Mouse (Mus musculus) thymus, postnatal 14 days (tissue): ENCODE results near the gene Lce6a.

Experiments used
- DNase-seq: peaks from one replicate; pipeline ENCODE4 v3.0.0; 2021

The Lce6a gene

DNA sequence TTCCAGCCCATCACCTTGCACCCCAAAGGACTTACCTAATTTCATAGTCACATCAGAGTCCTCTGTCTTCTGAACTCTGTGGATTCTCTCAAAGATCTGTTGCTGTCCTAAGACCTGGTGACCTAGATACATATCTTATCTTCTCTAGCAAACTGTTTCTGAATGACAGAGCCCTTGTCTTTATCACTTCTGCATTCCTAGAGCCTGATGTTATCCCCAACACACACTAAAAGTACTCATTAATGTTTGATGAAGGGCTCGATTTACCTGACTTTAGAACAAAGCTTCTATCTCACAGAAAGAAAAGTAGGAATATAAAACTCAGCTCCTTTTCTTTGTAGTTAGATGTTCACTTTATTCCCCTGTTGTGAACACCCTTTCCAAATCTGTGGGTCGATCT lies at the start of gene Lce6a:
Gene Lce6a (minus strand): TSS at position 101 of the 400 bp plus-strand sequence.
- no peak for DNase-seq

DNA sequence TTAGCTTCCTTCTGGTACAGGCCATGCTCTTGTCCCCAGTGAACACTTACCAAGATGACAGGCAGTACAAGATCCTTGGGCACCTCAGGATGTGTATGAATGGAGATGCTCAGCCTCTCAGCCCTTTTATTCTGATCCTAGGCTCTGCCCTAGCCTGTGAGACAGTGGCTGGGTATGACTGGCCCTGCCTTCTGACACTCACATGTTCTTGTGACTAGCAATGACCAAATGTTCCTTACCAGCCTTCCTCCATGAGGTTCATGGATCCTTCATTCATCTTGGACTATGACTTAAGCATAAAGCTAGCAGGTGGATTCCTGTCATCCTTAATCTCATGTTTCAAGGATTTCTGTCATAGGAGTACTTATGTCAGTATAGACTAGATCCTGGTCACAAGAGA lies 48.8 kb upstream of the Lce6a start, which contains the start of gene Lce1a2:
Gene Lce1a2 (minus strand): TSS at position 101 of the 400 bp plus-strand sequence.
- DNase-seq, result no peak

DNA sequence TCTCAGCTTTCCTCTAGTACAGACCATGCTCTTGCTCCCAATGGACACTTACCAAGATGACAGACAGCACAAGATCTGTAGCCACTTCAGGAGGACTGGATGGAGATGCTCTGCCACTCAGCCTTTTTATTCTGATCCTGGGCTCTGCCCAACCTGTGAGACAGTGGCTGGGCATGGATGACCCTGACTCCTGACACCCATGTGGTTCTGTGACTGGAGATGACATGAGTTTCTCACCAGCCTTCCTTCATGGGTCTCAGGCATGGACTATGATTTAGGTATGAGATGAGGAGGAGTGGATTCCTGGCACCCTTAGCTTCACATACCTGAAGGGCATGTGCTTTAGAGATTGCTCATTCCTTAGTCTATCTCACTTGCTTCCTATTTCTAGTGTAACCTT lies 35.4 kb upstream of the Lce6a start, which contains the start of gene Lce1b:
Gene Lce1b (minus strand): TSS at position 101 of the 400 bp plus-strand sequence.
- no peak for DNase-seq

DNA sequence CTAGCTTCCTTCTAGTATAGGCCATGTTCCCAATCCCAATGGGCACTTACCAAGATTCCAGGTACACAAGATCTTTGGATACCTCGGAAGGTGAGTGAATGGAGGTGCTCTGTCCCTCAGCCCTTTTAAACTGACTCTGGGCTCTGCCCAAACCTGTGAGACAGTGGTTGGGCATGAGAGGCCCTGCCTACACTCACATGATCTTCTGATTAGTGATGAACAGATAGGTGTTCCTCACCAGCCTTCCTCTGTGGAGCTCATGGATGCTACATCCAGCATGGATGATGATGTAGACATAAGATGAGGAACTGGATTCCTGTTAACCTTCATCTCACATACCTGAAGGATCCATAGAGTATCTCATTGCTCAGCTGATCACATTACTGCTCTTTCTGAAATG lies 26.7 kb upstream of the Lce6a start, which contains the start of gene Lce1a1:
Gene Lce1a1 (minus strand): TSS at position 101 of the 400 bp plus-strand sequence.
- DNase-seq, result no peak

DNA sequence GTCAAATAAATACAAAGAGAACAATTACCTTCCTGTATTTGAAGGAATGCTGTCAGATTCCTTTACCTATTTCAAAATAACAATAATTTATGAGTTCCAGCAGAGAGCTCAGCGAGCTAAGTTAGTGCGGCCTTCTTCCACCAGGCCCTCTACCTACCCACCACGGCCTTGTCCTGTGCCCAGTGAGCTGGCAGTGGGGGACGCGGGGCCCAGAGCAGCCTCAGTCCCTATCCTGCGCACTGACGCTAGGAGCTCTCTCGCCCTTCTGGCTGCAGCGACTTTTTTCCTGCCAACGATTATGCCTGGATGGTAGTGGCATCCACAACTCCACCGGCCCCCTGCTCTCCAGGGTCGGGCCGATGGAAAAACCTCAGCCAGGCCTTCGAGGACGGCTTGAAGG lies 18.4 kb upstream of the Lce6a start:
- DNase-seq, result no peak

DNA sequence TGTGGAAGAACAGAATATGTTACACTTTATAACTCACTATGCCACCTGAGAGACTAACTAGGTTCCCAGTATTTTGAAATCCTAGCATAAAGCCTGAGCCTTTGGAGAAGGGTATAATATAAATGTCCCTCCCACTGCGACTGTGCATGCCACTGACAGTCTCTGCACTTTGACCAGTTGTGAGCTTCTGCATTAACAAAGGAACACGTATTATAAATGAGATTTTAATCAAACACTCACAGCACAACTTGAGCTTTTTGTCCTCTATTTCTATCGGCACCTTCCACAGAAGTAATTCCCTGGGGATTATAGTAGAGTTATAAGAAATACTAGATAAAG lies 17.2 kb upstream of the Lce6a start:
- no peak for DNase-seq

DNA sequence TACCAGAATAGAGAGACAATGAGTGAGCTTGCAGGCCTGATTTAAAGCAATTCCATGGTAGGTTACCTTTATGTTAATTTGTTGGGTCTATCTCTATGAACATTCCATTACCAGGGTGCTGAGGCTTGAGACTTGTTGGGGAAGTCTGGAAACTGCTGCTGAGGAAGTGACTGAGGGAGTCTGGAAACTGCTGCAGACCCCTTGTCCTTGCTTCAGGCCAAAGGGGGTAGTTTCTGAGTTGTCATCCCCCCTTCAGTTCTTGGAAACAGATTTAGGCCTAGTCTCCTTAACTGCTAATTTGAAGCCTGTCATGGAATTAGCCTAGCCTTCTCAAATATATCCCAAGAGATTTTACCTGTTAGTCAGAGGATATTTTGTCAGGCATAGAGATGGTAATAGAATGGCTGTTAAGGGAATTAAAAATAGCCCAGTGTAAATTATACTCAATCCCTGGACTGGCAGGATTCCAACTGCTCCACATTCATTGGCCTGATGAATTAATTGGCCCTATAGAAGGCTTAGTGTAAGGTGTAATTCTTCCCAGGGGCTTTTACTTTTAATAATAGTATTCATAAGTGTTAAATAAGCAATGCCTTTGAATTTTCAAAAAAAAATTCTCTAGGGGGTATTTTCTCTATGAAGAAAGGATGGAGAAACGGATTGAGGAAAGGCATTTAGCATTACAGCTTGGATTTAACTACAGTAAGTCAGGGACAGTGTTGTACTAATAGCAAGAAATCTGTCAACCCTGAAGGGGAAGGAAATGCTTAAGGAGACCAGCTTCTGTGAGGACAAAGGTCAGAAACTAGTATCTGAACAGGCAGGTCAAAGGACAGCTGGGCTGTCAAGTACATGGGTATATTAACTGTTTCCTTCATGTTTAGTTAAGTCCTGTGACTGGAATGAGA lies 16.5 kb upstream of the Lce6a start:
- no peak for DNase-seq

DNA sequence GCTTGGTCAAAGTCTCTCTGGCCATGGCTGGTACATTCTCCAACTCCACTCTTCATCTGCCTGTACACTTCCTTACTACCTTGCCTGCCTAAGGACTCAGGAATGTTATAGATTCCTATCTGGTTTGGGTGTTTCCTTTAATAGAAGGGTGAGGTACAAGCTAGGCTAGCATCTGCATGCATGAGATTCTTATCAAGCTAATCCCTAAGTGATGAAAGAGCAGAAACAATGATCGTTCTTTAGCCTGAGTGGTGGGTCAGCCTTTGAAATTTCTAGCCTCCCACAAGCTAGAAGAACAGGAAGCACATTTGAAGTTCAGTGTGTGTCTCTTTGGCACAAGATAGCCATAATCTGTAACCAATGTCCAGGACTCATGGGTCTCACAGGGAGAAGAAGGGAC lies 11.7 kb downstream of the Lce6a start:
- DNase-seq, result no peak

DNA sequence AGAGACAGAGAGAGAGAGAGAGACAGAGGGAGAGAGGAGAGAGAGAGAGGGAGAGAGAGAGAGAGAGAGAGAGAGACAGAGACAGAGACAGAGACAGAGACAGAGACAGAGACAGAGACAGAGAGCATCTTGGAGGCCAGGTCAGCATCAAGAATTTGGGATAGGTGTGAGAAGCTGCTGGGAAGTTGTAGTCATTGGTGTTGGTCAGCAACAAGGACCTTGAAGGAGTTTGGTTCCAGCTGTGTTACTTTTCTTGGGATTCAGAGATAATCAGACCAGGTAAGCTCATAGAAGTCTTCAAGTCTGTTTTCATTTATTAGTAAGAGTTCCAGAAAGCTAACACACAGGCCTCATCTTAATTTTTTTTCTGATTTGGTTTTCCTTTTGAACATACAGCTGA lies 14.1 kb downstream of the Lce6a start, which contains the start of gene 2210017I01Rik:
Gene 2210017I01Rik (minus strand): TSS at position 101 of the 400 bp plus-strand sequence.
- DNase-seq, result no peak

DNA sequence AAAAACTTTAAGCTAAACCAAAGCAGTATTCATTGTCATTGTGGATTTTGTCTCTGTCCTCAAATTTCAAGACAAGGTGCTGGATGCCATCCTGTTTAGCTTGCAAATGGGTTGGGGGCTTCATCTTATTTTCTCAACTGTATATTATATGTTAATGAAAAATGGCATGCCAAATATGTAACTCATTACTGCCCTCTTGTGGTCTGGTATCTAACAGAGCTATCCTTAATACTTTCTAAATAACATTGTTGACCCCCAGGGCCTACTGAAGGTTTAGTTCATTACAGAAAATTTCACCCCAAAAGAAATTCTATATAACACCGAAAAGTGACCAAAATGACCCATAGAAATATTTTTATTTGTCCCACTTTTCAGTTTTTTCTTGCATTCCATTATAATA lies 19.3 kb downstream of the Lce6a start:
- DNase-seq, result no peak

DNA sequence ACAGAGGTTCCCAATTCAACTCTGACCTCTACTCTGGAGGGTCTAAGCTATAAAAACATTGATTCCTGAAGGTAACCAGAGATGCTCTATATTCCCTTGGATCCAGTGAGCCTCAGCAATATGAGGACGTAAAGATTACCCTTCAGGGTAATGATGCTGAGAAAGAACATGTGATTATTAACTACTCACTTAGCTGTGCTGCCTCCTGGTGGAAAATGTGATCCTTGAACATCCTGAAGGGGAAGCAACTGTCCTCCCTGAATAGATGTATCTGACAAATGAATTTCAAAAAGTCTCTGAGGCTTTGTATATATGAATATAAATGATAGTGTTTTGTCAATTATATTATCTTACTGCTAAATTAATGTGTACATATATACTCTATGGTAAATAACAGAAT lies 21.0 kb downstream of the Lce6a start:
- DNase-seq, result no peak

DNA sequence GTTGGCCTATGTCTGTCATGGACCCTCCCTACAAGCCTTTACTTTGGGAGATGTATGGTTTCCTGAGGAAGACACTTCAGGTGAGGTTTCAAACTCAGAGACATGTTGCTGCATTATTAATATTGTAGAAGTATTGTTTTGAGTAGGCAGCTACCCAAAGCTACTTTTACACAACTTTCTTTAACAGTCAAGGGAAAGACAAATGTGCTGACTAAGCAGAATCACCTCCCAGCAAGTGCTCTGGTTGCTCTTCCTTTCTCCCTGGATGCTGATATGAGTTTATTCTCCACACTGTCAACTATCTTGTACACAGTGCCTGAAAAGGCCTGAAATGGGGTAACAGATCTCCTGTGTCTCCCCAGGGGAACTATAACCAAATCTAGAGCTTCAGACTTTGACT lies 21.5 kb downstream of the Lce6a start:
- DNase-seq, result no peak

DNA sequence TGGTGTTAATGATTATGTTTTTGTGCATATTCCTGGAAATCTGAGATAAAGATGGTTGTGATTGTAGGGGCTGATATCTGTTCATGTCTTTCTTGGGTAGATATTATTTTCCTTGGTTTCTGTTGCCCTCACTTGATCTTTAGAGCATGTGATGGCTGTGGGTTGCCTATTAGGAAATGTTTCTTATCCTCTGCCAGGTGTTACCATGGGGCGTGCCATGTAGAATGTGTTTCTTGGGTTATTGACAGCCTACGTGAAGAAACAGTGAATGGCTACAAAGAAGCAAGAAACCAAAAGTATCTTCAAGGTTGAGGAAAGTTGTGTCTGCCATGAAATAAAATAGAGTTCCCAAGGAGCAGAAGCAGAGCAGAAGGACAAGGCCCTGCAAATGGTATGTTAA lies 23.0 kb downstream of the Lce6a start:
- DNase-seq, result no peak

DNA sequence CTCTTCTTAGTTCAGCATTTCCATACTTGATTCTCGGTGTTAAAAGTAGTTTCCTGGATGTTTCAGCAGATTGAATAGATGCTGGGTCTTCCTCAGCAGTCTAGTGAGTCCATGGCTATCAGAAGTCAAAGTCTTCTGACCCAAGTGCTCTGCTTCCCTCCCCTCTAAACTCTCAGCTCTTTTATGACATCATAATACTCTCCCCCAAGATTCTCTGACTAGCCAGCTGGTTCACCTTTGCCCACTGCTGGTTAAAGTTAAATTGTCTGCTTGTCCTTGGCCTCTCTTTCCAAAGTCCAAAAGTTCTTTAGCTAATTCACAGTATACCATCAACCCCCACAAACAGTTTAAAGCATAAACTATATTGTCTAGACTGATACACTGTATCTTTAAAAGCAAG lies 32.6 kb downstream of the Lce6a start, which contains the start of gene Smcp:
Gene Smcp (minus strand): TSS at position 140 of the 400 bp plus-strand sequence.
- DNase-seq, result no peak

DNA sequence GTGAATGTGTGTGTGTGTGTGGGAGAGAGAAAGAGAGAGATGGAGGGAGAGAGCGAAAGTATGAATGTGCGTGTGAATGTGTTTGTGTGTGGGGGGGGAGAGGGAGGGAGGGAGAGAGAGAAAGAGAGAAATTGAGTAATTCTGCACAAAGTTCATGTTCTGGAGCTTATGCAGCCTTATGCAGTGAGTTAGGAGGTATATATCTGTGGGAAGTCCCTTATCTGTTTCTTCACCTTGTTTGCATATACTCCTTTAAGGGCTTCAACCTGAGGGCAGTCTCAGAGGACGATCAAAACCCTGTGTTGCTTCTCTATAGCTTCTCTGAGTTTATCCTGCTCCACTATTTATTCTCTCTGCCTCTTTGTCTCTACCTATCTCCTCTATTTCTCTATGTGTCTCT lies 34.3 kb downstream of the Lce6a start:
- no peak for DNase-seq

DNA sequence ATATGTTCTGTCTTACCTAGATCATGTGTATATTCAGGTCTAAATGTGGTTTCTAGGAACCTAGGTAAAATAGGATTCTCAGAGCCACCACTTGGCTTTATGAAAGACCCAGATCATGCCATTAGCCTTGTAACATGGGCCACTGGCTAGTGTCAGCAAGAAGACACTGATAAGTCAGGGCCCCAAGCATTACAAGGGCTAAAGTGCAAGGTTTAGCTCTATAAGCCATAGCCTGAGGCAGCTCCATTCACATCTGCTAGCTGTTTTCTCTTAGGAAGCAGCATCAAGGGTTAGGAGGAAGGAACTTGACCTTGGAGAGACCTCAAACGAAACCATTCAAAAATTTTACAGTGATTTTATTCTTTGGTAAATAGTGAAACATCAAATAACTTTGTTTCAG lies 36.4 kb downstream of the Lce6a start:
- DNase-seq, result no peak

DNA sequence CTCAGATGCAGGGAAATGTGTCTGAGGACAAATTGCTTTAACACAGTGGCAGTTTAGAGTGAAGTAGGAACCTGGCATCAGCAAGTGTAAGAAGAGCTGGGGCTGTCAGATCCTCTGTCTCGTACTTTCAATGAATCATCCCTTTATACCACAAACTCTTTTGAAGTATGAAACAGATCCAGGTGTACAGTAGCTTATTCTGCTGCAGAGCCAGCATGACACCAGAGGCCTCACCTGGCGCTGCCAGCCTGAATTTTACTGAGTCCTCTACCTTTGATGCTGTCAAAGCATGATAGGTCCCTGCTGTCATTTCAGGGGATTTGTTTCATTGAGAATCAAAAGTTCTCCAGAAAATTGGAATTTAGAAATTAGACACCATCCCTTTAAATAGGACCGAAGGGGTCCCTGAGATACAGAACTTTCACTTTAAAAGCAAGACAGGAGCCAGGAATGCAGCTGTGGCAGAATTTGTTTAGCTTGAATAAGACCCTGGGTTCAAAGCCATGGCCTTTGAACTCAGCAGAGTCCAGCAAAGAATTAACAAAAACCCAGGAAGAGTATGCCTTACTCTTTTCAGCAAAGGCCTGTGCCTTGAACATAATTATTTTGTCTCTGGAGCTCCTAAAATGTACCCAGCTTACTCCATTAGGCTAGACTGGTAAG lies 38.2 kb downstream of the Lce6a start:
- no peak for DNase-seq

DNA sequence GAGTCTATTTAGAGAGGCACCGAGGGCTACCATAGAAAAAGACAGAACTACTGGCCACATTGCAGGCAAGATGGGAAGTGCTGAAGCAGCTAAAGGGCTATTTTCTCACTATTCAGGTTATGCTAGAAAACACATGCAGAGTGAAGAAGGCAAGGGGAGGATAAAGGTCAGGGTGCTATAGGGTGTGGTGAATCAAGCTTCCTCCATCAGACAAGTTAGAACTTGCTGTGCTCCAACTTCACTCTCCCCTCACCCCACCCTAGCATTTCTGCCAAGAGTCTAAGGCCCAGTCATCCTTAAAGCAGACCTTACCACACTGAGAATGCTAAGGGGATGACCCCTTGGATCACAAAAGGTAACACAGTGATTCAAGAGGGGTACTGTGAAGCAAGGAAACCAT lies 42.0 kb downstream of the Lce6a start:
- no peak for DNase-seq

DNA sequence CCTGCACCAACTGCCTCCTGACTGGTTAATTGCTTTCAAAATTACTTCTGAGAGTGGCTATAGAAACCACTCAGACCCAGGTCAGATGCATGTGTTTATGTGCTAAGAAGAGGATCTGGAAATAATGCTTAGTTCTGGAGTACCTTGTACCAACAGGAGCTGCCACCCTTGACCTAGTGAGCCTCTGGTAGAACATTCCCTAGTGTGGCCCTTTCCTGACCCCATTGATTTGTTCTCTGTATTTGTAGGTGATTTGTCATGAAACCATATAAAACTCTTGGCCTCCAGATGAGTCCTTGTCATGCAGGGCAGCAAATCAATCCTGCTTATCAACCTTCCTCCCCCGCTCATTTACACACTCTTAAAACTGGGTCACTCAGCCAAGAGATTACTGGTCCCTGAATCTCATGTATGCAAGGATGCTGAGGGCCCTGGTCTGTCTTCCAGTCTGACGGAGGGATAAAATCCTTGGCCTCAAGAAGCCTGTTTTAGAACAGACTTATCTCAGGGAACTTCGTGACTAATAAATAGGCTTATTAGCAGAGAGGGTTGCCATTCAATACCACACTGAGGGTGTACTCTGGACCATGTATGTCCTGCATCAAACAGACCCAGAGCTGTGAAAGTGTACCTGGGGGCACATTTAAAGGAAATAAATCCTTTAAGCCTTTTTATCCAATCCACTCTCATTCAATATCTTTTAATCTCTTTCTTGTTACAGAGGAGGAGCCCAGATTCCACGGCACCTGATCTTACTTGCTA lies 42.6 kb downstream of the Lce6a start:
- no peak for DNase-seq

DNA sequence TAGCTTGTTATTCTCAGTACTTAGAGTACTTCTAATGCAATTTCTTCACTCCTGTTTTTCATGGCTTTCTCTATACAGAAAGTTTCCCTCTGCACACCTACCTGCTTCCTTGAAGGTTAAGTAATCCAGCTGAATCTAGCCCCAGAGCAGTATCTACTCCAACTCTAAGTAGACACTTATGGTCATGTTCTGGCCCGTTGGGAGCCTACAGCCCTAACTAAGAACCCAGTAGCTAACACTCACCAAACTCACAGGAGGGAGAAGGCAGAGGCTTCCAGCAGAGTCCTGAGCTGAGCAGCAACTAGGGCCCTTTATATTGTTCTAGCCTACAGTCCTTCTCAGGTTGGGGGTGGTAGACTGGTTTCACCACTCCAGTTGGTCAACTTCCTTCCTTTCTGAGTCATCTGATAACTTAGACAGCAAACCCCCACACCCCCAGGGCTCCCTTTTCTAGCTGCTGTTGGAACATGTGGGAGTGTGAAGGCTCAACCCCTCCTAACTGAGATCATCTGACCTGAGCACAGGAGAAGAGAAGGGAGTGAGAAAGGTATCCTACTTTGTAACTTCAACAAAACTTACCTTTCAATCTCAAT lies 47.9 kb downstream of the Lce6a start, which contains the start of gene Ivl:
Gene Ivl (minus strand): TSS at position 287 of the 593 bp plus-strand sequence.
- DNase-seq, result no peak

DNA sequence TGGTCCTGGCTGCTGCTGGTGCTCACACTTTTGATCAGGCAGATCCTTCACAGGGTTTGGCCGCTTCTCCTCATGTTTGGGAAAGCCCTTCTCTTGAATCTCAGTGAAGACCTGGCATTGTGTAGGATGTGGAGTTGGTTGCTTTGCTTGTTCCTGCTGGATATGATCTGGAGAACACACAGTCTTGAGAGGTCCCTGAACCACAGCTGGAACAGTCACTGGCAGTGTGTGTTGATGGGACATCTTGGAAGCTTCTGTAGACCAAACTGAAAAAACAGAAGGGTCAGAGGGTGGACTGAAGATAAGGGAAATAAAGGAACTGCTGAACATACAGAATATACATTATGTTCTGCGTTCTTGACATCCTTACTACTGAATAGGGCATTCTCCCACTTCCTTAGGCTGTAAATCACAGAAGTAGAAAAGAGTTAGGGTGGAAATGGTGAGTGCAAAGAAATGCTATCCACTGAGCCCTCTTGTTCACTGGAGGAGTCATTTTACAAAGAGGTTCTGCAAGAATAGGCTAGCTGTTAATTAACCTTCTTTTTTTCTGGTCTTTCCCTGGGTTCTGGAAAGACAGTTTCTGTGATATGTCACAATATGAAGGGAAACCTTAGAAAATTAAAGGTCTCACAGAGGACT lies 48.8 kb downstream of the Lce6a start:
- DNase-seq, result no peak
